Mouse (Mus musculus) megakaryocyte, adult 5-6 weeks (primary cell): Measurements from ENCODE around the gene Nags. TPM values are rescaled to one million over a fixed set of nuclear protein-coding genes. Genes with fewer than 3 reads are reported as not detected.

Experiments
- ATAC-seq: 2 replicates; pipeline ENCODE4 v1.8.0; 2016; ENCODE audit warnings: mild to moderate bottlenecking, inconsistent platforms; ENCODE audit not compliant: poor library complexity, severe bottlenecking
- total RNA-seq, 2 experiments: library from RNA; stranded (forward) in 1 of 2; stranded (reverse) in 1 of 2; fragments of 153-499, 151-499 nt in 1 of 2; fragments of 221-1000, 200-1000 nt in 1 of 2; gene quantifications; 2 replicates each; pipeline versions ENCODE4 v1.2.3 to v1.2.4; 2015 to 2017

Gene Nags
- not detected in 2 replicates for total RNA-seq (2015)
- not detected in 2 replicates for total RNA-seq (2017)

GRCm38 (mm10) chr11:102145471-102146001 lies at the start of gene Nags:
TSS of gene Nags (plus strand) at chr11:102145513.
- no peak for ATAC-seq

GRCm38 (mm10) chr11:102095676-102096075 lies 49.6 kb upstream of the Nags start:
- no peak for ATAC-seq

- ATAC-seq: no peak
These were observed 48.9 kb upstream of the Nags start for GRCm38 (mm10) chr11:102096446-102096845.

DNA sequence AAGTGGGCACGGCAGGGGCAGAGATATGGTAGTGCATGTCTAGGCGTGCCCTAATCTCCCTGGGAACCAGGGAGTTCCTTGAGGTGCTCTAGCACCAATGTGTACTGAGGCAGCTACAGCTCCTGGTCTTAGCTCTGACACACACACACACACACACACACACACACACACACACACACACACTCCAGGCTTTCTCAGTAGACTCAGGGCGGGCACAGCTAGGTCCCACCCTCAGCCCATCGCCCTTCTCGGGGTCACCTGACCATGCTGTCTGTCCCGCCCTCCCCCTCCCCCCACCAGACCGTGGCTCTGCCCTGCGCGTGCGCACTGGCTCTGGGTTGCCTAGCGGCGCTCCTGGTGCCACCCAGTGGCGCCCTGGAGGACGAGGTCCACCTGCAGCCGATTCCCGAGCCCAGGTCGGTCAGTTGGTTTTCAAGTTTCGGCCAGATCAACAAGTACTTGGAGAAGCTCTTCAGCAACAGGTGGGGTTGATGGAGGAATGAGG lies 48.4 kb upstream of the Nags start:
- ATAC-seq: no peak

- no peak for ATAC-seq
These were observed 44.1 kb upstream of the Nags start, which contains the start of gene Ppy for GRCm38 (mm10) chr11:102101219-102101618. TSS of gene Ppy (minus strand) at chr11:102101319.

- peak; percentile 40; the same call in 1 of the 2 replicates for ATAC-seq
These were observed 42.6 kb upstream of the Nags start for GRCm38 (mm10) chr11:102102485-102103258.

DNA sequence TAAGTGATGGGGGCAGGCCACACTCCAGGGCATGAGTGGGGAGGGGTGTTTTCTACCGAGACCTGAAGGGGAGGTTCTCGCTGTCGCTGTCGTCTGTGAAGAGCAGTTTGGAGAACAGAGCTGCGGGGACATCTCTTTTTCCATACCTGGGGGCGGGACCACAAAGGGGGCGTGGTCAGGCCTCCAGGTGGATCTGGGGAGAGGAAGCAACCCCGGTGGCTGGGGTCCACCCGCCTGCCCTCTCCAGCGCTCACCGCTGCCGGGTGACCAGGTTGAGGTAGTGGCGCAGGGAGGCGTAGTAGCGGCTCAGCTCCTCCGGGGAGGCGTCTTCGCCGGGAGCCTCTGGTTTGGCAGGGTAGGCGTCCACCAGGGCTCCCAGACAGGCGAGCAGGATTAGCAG lies 38.4 kb upstream of the Nags start:
- no peak for ATAC-seq

DNA sequence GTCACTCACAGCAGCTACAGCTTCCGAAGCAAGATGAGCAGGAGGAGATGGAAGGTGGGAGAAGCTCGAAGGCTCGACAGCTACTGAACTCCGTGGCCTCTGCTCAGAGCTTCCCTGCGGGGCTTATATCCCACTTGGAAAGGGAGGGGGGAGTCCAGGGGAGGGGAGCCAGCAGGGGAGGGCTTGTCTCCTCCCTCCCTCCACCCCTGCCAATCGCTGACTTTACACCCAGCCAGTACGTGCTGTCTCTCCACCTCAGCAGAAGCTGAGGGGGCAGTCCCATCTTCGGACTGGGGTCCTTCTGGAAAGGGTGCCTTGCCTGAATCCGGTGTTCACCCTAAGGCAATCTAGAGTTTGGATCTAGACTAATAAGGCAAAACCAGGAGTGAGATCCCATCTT lies 37.6 kb upstream of the Nags start, which contains the start of gene Pyy:
Pyy (minus strand) TSS at position 101 of the 400 bp plus-strand sequence.
- ATAC-seq: no peak

- ATAC-seq: no peak
These were observed 33.7 kb upstream of the Nags start for GRCm38 (mm10) chr11:102111576-102111975.

DNA sequence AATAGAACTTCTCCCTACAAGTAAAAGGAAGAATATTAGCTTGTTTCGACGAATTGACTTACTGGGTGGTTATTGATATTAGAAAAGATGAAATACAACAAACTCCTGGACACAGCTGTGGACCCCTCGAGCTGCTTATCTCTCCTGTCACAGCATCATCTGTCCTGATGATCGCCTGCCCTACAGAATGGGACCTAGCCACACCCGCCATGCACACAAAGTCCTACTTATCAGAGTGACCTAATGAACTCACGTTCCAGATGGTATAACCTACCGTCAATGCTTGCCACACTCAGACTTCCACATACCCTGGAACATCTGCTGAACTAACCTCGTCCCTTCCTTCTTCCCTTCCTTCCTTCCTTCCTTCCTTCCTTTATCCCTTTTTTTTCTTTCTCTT lies 29.1 kb upstream of the Nags start:
- no peak for ATAC-seq

DNA sequence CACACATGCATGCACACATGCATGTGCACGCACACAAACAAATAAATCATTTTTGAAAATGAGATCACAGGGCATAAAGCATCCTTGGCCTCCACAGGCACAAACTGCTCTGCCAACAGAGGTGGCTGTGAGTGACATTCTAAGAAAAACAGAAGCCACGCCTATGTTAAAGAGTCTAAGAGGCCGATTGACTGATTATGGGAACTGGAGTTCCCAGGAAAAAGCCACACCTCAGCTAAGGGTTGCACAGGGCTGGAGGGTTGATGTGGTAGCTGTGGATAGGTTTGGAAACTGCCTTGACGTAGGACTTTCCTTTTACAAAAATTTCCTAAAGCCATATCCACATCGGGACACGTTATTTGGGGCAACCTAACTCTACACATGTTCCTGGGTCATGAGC lies 27.9 kb upstream of the Nags start:
- no peak for ATAC-seq

- no peak for ATAC-seq
These were observed 10.8 kb upstream of the Nags start for GRCm38 (mm10) chr11:102134516-102134915.

GRCm38 (mm10) chr11:102137625-102138446 lies 7.5 kb upstream of the Nags start:
- peak; percentile 69 for ATAC-seq

GRCm38 (mm10) chr11:102138447-102138740 lies 6.9 kb upstream of the Nags start:
- ATAC-seq: peak; percentile 90

DNA sequence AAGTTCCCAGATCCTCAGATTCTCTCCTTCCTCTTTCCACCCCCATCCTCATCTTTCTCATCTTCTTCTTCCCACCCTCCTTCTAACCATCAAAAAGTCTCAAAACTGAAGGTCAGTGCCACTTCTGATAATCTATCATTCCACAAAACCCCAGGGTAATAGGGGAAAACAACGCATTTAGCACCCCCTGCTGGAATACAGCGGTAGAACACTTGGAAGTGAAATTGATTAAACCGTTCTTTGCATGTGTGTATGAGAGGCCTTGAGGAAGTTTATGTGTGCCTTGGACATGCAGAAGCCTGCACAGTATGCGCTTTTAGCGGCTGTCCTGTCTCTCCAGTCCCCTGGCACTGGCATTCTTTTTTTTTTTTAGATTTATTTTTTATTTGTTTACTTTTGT lies 4.8 kb upstream of the Nags start:
- peak; percentile 52 for ATAC-seq

- no peak for ATAC-seq
These were observed 3.0 kb upstream of the Nags start for GRCm38 (mm10) chr11:102142355-102142754.

DNA sequence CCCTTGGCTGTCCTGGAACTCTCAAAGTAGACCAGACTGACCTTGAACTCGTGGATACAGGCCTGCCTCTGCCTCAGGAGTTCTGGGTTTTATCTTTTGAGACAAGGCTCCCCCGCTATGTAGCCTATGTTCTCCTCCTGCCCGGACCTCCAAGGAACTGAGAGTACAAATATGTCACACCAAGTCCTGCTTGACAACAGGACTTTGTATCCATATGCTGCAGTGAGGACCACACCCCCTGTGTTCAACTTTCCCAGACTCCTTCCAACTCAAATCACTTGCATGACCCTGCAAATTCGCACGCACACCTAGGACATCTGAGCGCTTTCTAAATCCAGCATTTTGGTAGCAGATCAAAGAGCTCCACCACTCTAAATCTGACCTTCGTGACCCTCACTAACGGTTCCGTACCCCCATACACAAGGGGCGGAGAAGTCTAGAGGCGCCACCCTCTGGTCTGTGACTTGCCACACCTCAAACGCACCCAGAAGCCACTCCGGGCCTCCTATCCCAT lies 299 bp upstream of the Nags start:
- no peak for ATAC-seq

- ATAC-seq: no peak
These were observed 692 bp downstream of the Nags start for GRCm38 (mm10) chr11:102146005-102146404.

GRCm38 (mm10) chr11:102146531-102146930 lies 1.2 kb downstream of the Nags start:
- no peak for ATAC-seq

- no peak for ATAC-seq
These were observed 2.1 kb downstream of the Nags start for GRCm38 (mm10) chr11:102147213-102147989.
